Mouse (Mus musculus): Measurements from ENCODE around the gene Lrp1.

Lrp1 gene

GRCm38 (mm10) chr10:127521611-127522080 lies 99.3 kb downstream of the Lrp1 start:
- in situ Hi-C loops (cut with MboI, MseI), result loop anchor here (10.0 kb wide), 1 partner anchor 337 kb away; the partner anchor contains the start of gene Slc26a10

DNA sequence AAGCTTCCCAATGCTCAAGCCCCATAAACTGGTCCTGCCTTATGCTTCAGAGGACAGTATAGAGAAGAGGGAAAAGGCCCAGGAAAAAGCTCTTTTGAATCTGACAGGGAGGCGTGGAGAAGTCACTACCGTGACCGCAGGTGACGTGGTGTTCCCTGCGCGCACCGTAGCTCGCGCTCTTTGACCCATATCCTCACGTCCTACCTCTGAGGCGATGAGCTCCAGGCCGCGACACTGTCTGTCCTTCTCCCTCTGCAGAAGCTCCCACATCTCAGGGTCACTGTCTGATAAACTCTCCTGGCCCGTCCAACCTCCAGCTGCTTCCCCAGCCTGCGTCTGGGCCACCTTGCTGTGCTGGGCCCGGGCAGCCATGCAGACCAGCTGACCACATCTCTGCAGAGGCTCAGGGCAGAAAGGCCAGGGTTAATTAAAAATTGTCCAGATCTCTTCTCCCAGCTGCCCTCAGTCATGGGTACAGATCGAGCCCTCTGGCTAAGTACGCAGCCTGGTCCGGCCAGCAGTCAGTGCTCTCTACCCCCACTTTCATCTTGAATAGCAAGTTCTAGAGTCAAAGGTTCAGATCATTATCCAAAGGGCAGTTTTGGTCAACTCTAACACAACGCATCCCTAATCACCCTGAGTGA lies 100.1 kb downstream of the Lrp1 start:
- in situ Hi-C loops (cut with MboI, MseI), result loop anchor here (10.0 kb wide), 1 partner anchor 336 kb away; the partner anchor contains the start of gene Slc26a10

DNA sequence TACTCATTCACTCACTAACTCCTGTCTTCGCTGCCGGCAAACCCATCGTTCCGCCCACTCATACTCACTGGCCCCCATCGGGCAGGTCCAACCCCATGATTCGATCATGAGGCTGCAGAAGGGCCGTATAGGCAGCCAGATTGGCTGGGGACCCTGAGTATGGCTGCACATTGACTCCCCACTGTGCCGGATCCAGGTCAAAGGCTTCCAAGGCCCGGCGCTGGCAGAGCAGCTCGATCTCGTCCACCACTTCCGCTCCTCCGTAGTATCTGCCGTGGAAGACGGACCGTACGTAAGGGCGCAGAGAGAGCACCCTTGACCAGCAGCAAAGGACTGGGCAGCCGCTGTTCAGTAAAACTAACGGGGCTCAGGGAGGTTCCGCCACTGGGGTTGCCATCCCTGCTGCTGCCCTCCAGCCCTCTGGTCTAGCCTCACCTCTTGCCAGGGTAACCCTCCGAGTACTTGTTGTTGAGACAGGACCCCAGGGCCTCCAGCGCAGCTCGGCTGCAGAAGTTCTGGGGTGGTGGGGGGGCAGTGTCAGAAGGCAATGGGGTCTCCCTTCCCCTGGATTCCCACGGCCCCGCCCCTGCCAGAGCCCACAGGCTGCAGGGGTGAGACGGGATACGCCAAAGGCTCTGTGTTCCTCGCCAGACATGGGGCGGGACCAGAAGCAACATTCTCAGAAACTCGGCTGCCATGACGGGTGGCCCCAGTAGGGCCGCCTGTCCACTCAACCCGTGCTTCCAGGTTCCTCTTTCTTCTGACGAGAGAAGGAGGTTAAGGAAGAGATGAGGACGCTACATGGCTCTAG lies 100.8 kb downstream of the Lrp1 start:
- in situ Hi-C loops (cut with MboI, MseI), result loop anchor here (10.0 kb wide), 1 partner anchor 335 kb away; the partner anchor contains the start of gene Slc26a10

DNA sequence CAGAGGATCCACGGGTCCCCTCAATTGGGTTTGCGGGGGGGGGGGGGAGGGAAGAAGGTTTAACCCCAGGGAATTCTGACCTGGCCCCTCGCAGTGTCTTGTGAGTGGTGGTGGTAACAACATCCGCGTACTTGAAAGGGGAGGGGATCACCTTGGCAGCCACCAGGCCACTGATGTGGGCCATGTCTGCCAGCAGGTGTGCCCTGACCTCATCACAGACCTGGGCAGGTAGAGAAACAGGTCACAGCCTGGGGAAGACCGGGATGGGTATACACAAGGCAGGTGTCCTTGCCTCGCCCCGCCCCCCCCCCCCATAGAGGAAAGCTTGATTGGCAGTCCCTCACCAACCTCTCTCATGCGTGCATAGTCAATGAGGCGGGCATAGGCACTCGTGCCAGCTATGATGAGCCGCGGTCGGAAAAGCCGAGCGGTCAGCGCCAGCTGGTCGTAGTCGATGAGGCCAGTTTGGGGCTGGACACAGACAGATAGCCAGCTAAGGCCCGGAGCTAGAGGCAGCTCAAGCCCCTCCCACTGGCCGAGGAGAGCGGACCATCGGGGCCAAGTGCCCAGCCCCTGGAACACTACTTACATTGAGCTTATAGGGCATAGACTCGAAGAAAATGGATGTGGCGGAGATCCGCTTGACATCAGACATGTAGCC lies 101.8 kb downstream of the Lrp1 start:
- in situ Hi-C loops (cut with MboI, MseI), result no loop called here

DNA sequence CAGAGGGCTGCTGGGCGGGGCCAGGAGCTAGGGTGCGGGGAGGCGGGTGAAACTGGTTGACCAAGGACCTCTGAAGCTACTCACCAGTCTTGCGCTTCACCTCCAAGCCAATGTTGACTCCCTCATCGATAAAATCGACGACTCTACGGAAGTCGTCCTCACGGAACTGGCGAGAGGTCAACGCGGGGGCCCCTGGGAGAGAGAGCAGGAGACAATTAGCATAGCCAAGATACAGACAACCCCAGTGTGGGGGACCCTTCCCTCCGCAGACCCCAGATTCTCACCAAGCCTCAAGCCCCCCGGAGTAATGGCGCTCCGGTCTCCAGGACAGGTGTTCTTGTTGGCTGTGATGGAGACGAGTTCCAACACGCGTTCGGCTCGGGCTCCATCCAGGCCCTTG lies 103.0 kb downstream of the Lrp1 start:
- in situ Hi-C loops (cut with MboI, MseI), result no loop called here

- in situ Hi-C loops (cut with MboI, MseI), result no loop called here
These were observed 104.2 kb downstream of the Lrp1 start for GRCm38 (mm10) chr10:127516576-127517260.

GRCm38 (mm10) chr10:127515983-127516459 lies 104.9 kb downstream of the Lrp1 start:
- in situ Hi-C loops (cut with MboI, MseI), result no loop called here

DNA sequence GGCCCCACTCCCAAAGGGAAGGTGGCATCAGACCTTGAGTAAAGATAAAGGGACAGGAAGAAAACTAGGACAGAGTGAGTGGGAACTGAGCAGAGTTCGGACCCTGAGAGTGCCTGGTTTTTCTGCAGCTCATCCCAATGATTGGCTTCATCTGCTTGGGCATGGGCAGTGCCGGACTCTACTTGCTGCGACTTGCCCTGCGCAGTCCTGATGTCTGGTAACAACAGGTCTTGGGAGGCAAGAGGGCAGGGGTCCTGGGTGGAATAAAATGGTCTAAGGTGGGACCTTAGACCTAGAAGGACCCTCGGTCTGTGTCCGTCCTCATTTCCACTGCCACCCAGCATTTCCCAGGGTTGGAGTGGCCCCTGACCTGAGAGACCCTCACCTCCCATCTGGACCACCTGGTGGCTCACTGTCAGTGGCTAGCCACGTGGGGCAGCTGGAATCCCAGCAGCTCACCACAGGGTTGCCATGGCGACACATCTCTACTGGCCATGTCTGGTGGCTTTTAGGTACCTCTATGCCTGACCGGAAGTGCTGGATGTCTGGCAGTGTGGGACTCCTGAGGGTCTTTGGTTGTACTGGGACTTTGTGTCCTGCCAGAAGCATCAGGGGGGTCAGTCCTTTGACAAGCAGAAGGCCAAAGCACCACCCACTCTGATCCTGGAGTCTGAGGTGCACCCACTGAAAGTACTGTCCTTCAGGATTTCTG lies 105.5 kb downstream of the Lrp1 start:
- in situ Hi-C loops (cut with MboI, MseI), result no loop called here

- in situ Hi-C loops (cut with MboI, MseI), result no loop called here
These were observed 106.2 kb downstream of the Lrp1 start, which contains the start of gene Ndufa4l2 for GRCm38 (mm10) chr10:127514764-127515163. Gene Ndufa4l2, plus strand, starts transcription at chr10:127514967.

- in situ Hi-C loops (cut with MboI, MseI), result no loop called here
These were observed 106.7 kb downstream of the Lrp1 start for GRCm38 (mm10) chr10:127514111-127514698.

GRCm38 (mm10) chr10:127513501-127514091 lies 107.4 kb downstream of the Lrp1 start:
- in situ Hi-C loops (cut with MboI, MseI), result no loop called here

DNA sequence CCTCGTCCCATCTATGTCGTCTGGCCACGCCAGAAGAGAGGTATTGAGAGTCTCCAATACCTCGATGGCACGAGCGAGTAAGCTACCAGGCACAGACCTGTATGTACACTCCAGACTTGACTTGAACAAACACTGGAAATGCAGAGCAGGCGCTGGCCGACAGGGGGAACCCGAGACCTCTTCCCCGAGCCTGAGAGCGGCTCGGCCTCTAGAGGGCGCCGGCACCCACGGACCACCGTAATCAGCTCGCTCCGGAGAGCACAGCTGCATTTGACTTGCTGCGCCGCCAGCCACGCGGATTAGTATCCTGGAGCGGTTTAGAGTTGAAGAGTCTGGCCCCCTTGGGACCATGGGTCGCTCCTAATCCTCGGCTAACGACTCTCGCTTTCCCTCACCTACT lies 108.1 kb downstream of the Lrp1 start:
- in situ Hi-C loops (cut with MboI, MseI), result no loop called here

DNA sequence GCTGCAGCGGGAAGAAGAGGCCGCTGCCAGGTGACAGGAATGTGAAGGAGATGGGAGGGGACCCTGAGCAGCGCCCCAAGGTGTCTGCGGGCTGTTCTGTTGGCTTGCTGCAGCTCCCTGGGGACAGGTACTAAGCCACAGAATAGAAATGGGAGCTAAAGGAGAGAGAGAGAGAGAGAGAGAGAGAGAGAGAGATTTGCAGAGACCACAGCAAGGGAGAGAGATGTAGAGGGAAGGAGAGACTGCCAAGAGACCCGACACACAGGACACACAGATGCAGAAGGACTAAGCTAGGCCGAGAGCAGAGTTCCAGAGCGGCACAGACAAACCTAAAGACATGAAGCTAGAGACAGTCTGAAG lies 108.7 kb downstream of the Lrp1 start:
- in situ Hi-C loops (cut with MboI, MseI), result no loop called here

DNA sequence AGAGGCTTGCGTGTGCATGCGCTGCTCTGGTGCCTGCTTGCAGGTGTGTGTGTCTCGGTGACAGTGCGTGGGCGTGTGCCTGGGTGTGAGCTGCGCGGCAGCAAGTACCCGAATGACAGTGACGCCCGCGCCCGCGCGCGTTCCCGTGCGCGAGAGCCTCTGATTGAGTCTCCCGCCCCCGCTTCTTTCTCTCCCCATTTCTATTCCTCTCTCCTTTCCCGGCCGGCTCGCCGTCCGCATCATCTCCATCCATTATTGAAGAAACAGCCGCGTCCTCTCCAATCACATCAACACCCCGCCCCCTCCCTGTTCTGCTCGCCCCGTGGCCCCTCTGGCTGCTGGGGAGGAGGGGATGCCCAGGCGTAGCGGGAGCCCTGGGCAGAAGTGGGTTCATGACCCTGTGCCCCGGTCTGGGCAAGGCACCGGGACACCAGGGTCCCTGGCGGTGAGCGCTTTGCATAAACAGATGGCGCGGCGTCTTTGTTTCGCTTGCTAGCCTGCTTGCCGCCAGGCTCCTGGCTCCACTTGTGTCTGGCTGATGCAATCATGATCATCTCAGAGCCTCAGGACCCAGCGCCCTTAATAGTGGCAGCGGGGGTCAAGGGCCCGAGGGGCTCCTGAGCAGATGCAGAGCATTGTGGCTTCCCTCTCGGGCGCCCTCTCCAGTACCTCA lies 109.2 kb downstream of the Lrp1 start:
- in situ Hi-C loops (cut with MboI, MseI), result no loop called here

- in situ Hi-C loops (cut with MboI, MseI), result no loop called here
These were observed 109.9 kb downstream of the Lrp1 start for GRCm38 (mm10) chr10:127510895-127511617.

- in situ Hi-C loops (cut with MboI, MseI), result loop anchor here (5.0 kb wide), 1 partner anchor 32 kb away; no protein-coding TSS in a partner anchor
These were observed 110.9 kb downstream of the Lrp1 start for GRCm38 (mm10) chr10:127509837-127510701.

GRCm38 (mm10) chr10:127509051-127509836 lies 111.7 kb downstream of the Lrp1 start:
- in situ Hi-C loops (cut with MboI, MseI), result loop anchor here (5.0 kb wide), 1 partner anchor 33 kb away; no protein-coding TSS in a partner anchor

Data from T-helper 2 cell (primary cell).